Mouse (Mus musculus): ENCODE results near the gene Sdk1.
A peak's percentile ranks its signal among the peaks of the same experiment; 100 is the strongest.

Sdk1 gene

GRCm38 (mm10) chr5:141240841-141241543 is at the start of gene Sdk1:
Sdk1 (plus strand) TSS chr5:141241490.
- DNase-seq: peak; percentile 89

GRCm38 (mm10) chr5:141197278-141197677 is 44.0 kb upstream of the Sdk1 start:
- no peak for DNase-seq

- no peak for DNase-seq
These were observed 38.8 kb upstream of the Sdk1 start for GRCm38 (mm10) chr5:141202276-141203065.

- DNase-seq: no peak
These were observed 34.2 kb upstream of the Sdk1 start for GRCm38 (mm10) chr5:141207061-141207460.

- no peak for DNase-seq
These were observed 16.0 kb upstream of the Sdk1 start for GRCm38 (mm10) chr5:141225243-141225642.

GRCm38 (mm10) chr5:141234326-141234725 is 7.0 kb upstream of the Sdk1 start:
- no peak for DNase-seq

- no peak for DNase-seq
These were observed 1.9 kb upstream of the Sdk1 start for GRCm38 (mm10) chr5:141239401-141239800.

GRCm38 (mm10) chr5:141240441-141240840 is 849 bp upstream of the Sdk1 start:
- DNase-seq: no peak

- DNase-seq: no peak
These were observed 475 bp downstream of the Sdk1 start for GRCm38 (mm10) chr5:141241645-141242284.

- no peak for DNase-seq
These were observed 2.1 kb downstream of the Sdk1 start for GRCm38 (mm10) chr5:141243253-141243965.

DNA sequence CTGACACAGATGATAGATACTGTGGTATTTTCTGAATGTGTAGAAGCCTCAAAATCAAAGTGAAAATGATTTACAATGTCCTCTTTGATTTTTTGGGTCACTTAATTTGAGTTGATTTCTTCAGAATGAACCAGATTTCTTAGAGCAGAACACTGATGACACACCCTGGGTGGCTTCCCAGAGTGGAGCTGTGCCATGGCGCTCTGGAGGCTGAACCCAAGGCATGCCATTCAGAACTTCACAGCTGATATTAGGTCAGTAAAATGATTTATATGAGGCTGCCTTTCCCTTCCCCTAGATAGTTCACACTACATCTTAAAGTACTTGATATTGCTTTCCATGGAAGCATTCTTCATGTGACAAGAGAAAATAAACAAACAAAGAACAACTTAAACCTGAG is 23.0 kb downstream of the Sdk1 start:
- DNase-seq: no peak

DNA sequence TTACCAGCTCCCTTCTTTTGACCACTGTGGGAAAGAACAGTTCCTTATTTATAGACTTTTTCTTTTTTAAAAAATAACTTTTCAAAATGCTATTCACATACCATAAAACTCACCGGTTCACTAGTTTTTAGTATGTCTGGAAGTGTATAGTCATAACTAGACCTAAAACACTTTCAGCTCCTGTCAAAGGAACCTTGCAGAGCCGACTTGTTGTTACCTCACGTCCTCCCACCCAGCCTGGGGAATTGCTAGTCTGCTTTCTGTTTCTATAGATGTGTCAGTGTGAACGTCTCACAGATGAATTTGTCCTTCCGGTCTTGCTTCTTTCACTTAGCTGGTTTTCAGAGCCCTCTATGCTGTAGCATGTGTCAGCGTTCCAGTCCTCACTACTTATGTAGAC is 35.8 kb downstream of the Sdk1 start:
- DNase-seq: no peak

- DNase-seq: no peak
These were observed 40.5 kb downstream of the Sdk1 start for GRCm38 (mm10) chr5:141281751-141282150.

GRCm38 (mm10) chr5:141289611-141290010 is 48.3 kb downstream of the Sdk1 start:
- DNase-seq: no peak

- no peak for DNase-seq
These were observed 54.0 kb downstream of the Sdk1 start for GRCm38 (mm10) chr5:141295240-141295639.

DNA sequence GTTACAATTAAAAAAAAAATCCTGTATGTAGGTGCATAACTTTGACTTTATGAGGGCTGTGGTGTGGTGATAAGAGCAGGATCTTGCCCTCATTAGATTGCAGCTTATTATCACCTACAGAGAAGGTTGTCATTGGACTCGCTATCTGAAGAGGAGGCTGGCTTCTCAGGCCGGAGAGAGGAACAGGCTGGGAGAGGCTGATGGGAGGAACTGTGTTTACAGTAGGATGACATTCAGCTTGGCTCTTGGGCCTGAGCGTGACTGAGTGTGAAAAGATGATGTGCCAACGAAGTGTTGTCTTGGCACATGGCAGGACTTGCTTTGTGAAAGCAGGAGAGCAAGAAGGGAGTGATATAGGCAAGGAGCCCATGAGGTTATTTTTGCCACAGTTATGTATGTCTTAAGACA is 61.0 kb downstream of the Sdk1 start:
- DNase-seq: no peak

DNA sequence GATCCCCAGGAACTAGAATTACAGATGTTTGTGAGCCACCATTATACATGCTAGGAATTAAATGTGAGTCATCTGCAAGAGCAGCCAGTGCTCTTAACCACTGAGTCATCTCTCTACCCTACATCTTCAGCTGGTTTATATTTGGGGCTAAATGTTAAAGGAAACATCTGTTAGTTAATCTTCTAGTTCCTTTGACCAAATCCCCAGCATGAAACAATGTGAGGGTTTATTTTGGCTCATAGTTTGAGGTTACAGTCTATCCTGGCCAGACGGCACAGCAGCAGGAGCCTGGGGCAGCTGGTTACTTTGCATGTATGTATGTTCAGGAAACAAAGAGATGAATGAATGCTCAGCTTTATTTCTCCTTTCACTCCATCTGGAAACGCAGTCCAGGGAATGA is 62.5 kb downstream of the Sdk1 start:
- no peak for DNase-seq

DNA sequence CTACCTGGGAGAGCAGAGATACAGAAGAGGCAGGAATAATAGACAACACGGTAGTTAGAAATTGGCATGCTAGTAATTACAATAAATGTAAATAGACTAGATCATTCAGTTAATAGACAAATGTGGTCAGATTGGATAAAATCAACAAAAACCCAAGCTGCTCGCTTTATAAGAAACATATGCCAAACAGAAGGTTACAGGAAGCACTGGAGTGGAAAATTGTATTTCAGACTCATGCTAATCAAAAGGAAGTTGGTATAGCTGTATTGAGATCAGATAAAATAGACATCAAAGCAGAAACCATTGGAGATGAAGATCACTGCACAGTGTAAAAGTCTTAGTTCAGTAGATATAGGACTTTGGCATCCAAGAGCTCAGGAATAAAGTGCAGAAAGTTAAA is 63.4 kb downstream of the Sdk1 start:
- no peak for DNase-seq

DNA sequence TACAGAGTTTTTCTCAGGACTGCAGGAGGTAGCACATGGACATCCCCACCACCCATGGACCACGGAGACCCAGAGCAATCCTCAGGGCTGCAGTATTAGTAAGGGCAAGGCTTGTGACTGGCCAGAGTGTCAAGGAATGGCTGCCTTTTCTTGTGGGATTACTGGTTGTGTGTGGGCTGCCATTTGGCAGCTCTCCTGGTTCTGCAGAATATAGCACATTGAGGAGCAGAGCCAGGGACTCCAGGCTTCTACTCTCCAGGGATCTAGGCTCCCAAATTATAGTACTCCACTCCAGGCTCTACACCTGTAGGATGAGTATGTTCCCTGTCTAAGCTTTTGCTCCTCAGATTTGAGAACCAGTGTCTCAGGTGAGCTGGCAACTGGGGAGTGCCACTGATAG is 69.4 kb downstream of the Sdk1 start:
- no peak for DNase-seq

DNA sequence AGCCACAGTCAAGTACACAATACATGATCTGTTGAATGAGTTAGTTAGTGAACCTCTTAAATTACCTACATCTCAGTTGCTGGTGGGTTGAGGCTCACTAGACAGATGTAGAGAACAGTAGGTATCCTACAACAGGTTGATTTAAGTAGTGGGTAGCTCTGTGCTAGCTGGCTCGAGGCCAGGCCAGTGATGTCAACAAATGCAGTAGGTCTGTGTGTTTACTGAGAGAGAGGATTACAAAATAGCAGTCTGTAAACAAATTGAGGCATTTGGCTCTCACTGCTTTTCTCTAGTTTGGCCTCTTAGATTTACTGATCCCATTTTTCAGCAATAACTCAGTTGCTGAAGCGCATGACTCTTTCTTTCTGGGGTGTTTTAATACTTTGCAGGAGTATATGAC is 70.5 kb downstream of the Sdk1 start:
- DNase-seq: no peak

DNA sequence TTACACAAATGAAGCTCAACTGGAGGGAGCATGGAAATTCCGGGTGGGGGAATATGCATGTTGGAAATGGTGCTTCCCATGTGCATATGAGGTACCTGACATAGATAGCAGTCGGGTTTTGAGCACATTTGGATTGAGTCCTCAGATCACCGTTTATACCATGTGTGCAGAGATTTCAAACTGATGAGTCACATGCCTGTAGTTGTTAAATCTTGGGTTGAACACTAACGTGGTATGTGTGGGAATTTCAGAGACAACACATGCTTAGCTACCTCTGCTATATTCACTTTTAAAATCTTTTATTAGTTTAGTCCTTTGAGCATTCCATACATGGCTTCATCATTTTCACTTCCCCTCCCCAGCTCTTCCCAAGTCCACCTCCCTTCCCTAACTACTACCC is 71.0 kb downstream of the Sdk1 start:
- no peak for DNase-seq

DNA sequence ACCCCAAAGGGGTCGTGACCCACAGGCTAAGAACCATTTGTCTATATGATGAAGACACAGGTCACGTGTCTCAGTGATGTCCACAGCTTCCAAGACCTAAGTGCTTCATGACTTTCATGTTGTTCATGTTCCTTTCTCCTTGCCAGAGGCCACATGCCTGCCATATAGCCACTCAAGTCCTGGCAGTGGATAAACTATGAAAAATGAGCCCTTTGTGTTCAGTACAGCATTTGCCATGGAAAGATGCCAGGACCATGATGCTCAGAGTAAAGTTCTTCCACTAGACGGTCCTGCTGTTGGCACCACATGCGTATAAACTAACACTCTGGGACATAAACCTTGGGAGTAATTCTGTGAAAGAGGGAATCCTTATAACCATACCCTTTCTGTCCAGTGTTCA is 75.8 kb downstream of the Sdk1 start:
- DNase-seq: no peak

GRCm38 (mm10) chr5:141324910-141325309 is 83.6 kb downstream of the Sdk1 start:
- DNase-seq: peak; percentile 2
